Mouse (Mus musculus): ENCODE results near the gene Ptgdr2. TPM values are rescaled to one million over a fixed set of nuclear protein-coding genes. Genes with fewer than 3 reads are reported as not detected.

The Ptgdr2 gene
- not detected in 2 replicates for polyA plus RNA-seq (2014; fragmentation: Nextera tagmentation; extraction: Ambion mirVana)

DNA sequence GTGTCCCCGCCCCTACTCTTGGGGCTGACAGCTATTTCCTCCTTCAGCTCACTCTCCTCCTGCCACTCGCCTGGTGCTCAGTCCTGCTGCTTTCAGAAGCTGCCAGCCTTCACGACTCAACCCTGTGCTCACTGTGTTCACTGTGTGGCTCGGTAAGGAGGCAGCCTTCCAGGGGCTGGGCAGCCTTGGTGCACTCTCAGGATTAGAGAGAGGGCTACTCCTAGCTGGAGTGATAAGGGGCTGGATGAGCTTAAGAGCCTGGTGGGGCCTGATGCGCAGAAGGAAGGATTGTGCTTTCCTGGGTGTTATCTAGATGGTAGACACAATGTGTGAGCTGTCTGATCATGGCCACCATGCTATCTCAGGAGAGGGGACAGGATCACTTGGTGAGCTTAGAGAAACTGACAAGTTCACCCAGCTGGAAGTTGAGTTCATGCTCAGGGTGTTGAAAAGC is at the start of gene Ptgdr2:
Gene Ptgdr2, plus strand, starts transcription at position 51 of the 454 bp plus-strand sequence.
- H3K27ac ChIP-seq (ENCODE audit: low read length) = no peak within 1 kb of the TSS
- H3K9ac ChIP-seq (replicated peaks; ENCODE audit: low read depth, low read length) = no peak within 1 kb of the TSS
- H3K27me3 ChIP-seq (ENCODE audit: control insufficient read depth, insufficient read depth, low read length) = no peaks in the 10 kb centered on the region
- no peaks in the 10 kb centered on the region for H3K9me3 ChIP-seq (ENCODE audit: control insufficient read depth, low read depth, low read length)
- peaks cover 3% of the 10 kb centered on the region; the same call in 1 of the 2 replicates for H3K36me3 ChIP-seq (ENCODE audit: control insufficient read depth, insufficient read depth, low read length)
- peaks cover 12% of the 10 kb centered on the region for H3K4me1 ChIP-seq (ENCODE audit: control insufficient read depth, insufficient read depth, low read length)
- WGBS = 49% methylated on average over 5 of the region's 5 CpGs
- H3K4me3 ChIP-seq (ENCODE audit: low read depth, low read length) = no peak within 1 kb of the TSS
- H3K4me2 ChIP-seq (replicated peaks; ENCODE audit: low read depth, low read length) = no peak within 1 kb of the TSS
- ATAC-seq (ENCODE audit: insufficient number of reproducible peaks, insufficient read depth, low FRiP score, low read depth) = no peak

DNA sequence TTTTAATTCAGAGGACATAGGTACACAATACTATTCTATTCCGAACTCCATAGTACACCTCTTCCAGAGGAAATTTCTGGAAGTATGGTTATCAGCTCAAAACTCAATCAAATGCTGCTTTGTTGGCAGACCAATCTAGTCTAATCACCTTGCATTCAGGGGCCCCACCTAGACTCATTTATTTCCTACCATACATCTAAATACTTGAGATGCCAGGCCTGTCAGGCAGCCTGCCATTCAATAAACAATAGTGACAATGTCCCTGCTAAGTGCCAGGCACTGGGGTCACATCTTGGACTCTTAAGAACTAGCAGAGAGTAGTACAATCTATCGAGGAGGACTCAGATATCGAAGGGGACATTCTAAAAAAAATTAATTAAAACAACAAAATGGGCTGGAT is 44.8 kb upstream of the Ptgdr2 start:
- no peak for ATAC-seq (ENCODE audit: insufficient number of reproducible peaks, insufficient read depth, low FRiP score, low read depth)
- Histone ChIP-seq H3K36me3 (ENCODE audit: control insufficient read depth, insufficient read depth, low read length) (no peaks in the 10 kb centered on the region), H3K4me2 (replicated peaks; ENCODE audit: low read depth, low read length) (no peak overlapping the region), H3K27ac (ENCODE audit: low read length) (no peak overlapping the region), H3K4me1 (ENCODE audit: control insufficient read depth, insufficient read depth, low read length) (peaks cover 12% of the 10 kb centered on the region), H3K27me3 (ENCODE audit: control insufficient read depth, insufficient read depth, low read length) (no peaks in the 10 kb centered on the region), H3K9me3 (ENCODE audit: control insufficient read depth, low read depth, low read length) (no peaks in the 10 kb centered on the region), H3K4me3 (ENCODE audit: low read depth, low read length) (no peak overlapping the region), H3K9ac (replicated peaks; ENCODE audit: low read depth, low read length) (no peak overlapping the region)
- 78% methylated on average over 3 of the region's 3 CpGs for WGBS

DNA sequence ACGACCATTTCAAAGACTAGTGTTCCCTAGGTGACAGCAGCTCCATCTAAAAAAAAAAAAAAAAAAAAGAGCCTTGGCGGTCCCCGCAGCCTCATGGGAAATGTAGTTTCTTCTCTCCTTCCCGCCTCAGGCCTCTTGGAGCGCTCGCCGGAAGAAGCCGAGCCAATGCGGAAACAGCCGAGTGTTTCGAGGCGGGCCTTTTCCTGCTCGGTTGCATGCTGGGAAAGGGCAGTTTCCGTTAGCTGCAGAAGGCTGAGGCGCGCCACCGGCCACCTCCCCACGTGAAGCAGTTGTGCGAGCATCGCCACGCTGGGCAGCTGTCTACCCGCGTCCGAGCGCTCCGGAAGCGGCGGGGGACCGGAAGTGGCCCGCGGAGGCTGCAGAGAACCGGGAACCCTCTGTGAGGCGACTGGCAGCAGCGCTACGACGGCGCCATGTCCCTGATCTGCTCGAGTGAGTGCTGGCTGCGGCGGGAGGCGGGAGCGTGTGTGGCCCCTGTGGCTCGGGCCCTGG is 41.9 kb upstream of the Ptgdr2 start, which contains the start of gene Prpf19:
Gene Prpf19, plus strand, starts transcription at position 216 of the 513 bp plus-strand sequence.
- Histone ChIP-seq H3K36me3 (ENCODE audit: control insufficient read depth, insufficient read depth, low read length) (peaks cover 22% of the 10 kb centered on the region), H3K9me3 (ENCODE audit: control insufficient read depth, low read depth, low read length) (no peaks in the 10 kb centered on the region), H3K4me2 (replicated peaks; ENCODE audit: low read depth, low read length) (peak within 1 kb of the TSS; percentile 89), H3K27ac (ENCODE audit: low read length) (peak within 1 kb of the TSS; percentile 93), H3K4me3 (ENCODE audit: low read depth, low read length) (peak within 1 kb of the TSS; percentile 91), H3K4me1 (ENCODE audit: control insufficient read depth, insufficient read depth, low read length) (peaks cover 13% of the 10 kb centered on the region), H3K27me3 (ENCODE audit: control insufficient read depth, insufficient read depth, low read length) (no peaks in the 10 kb centered on the region), H3K9ac (replicated peaks; ENCODE audit: low read depth, low read length) (peak within 1 kb of the TSS; percentile 82)
- WGBS = under 1% methylated on average over 43 of the region's 43 CpGs
- peak; percentile 96 for ATAC-seq (ENCODE audit: insufficient number of reproducible peaks, insufficient read depth, low FRiP score, low read depth)

DNA sequence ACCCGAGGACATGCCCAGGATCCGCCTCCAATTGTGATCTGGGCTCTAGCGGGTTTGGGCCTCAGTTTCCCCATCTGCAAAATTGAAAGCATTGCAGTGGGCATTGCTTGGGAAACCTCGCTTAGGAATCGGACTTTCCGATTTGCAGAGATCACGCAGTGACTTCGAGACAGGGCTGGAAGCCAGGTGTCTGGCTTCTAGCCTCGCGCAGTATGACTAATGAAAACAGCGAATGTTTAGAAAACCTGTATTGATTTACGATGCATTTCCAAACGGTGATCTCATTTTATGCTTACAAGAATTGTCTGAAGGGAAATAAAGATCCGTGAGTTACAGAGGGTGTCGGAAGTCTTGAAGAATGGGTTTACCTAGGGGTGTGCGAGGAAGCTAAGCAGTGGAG is 41.3 kb upstream of the Ptgdr2 start:
- Histone ChIP-seq H3K4me2 (replicated peaks; ENCODE audit: low read depth, low read length) (peak overlapping the region; percentile 89), H3K9ac (replicated peaks; ENCODE audit: low read depth, low read length) (peak overlapping the region; percentile 82), H3K4me3 (ENCODE audit: low read depth, low read length) (peak overlapping the region; percentile 91), H3K27ac (ENCODE audit: low read length) (peak overlapping the region; percentile 93), H3K27me3 (ENCODE audit: control insufficient read depth, insufficient read depth, low read length) (no peaks in the 10 kb centered on the region), H3K36me3 (ENCODE audit: control insufficient read depth, insufficient read depth, low read length) (peaks cover 29% of the 10 kb centered on the region), H3K4me1 (ENCODE audit: control insufficient read depth, insufficient read depth, low read length) (peaks cover 13% of the 10 kb centered on the region), H3K9me3 (ENCODE audit: control insufficient read depth, low read depth, low read length) (no peaks in the 10 kb centered on the region)
- no peak for ATAC-seq (ENCODE audit: insufficient number of reproducible peaks, insufficient read depth, low FRiP score, low read depth)
- 1% methylated on average over 16 of the region's 16 CpGs for WGBS

DNA sequence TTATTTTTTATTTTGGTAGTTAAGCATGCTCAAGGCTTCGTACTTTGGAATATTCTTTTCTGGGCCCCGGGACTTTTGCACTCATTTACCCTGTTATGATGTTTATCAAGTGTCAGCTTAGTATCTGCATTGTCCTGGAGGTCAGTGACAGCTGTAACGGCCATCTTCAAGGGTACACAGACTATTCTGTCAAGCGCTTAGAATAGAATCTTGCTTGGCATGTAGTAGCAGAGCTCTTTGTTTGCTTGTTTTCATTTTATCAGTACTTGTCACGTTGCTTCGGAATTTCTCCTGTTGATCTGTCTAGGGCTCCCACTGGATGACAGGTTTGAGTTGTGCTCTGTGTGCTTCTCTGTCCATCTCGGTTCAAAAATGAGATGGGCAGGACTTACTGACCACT is 40.1 kb upstream of the Ptgdr2 start:
- 73% methylated on average over 7 of the region's 7 CpGs for WGBS
- peaks cover 40% of the 10 kb centered on the region for H3K36me3 ChIP-seq (ENCODE audit: control insufficient read depth, insufficient read depth, low read length)
- no peaks in the 10 kb centered on the region for H3K9me3 ChIP-seq (ENCODE audit: control insufficient read depth, low read depth, low read length)
- H3K27ac ChIP-seq (ENCODE audit: low read length) = no peak overlapping the region
- H3K4me1 ChIP-seq (ENCODE audit: control insufficient read depth, insufficient read depth, low read length) = peaks cover 13% of the 10 kb centered on the region
- H3K4me3 ChIP-seq (ENCODE audit: low read depth, low read length) = peak overlapping the region; percentile 91
- ATAC-seq (ENCODE audit: insufficient number of reproducible peaks, insufficient read depth, low FRiP score, low read depth) = no peak
- peak overlapping the region; percentile 89 for H3K4me2 ChIP-seq (replicated peaks; ENCODE audit: low read depth, low read length)
- H3K9ac ChIP-seq (replicated peaks; ENCODE audit: low read depth, low read length) = peak overlapping the region; percentile 82
- H3K27me3 ChIP-seq (ENCODE audit: control insufficient read depth, insufficient read depth, low read length) = no peaks in the 10 kb centered on the region

DNA sequence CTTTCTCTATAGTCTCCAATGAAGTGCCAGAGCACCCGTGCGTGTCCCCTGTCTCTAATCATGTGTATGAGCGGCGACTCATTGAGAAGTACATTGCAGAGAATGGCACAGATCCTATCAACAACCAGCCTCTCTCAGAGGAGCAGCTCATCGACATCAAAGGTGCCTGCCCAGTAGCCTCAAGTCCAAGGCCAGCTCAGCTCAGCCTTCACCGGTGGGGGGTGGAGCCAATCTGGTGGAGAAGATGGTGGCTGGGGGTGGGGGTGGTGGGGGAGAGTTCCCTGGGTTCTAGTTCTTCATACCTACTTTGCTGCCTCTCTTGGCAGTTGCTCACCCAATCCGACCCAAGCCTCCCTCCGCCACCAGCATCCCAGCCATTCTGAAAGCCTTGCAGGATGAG is 39.5 kb upstream of the Ptgdr2 start:
- Histone ChIP-seq H3K9me3 (ENCODE audit: control insufficient read depth, low read depth, low read length) (no peaks in the 10 kb centered on the region), H3K4me2 (replicated peaks; ENCODE audit: low read depth, low read length) (0 out of 2 replicates have a peak overlapping the region, but pooled peaks have one; percentile 89), H3K27me3 (ENCODE audit: control insufficient read depth, insufficient read depth, low read length) (no peaks in the 10 kb centered on the region), H3K4me3 (ENCODE audit: low read depth, low read length) (no peak overlapping the region), H3K4me1 (ENCODE audit: control insufficient read depth, insufficient read depth, low read length) (peaks cover 13% of the 10 kb centered on the region), H3K27ac (ENCODE audit: low read length) (no peak overlapping the region), H3K9ac (replicated peaks; ENCODE audit: low read depth, low read length) (no peak overlapping the region), H3K36me3 (ENCODE audit: control insufficient read depth, insufficient read depth, low read length) (peaks cover 47% of the 10 kb centered on the region)
- WGBS = 82% methylated on average over 8 of the region's 8 CpGs
- no peak for ATAC-seq (ENCODE audit: insufficient number of reproducible peaks, insufficient read depth, low FRiP score, low read depth)

DNA sequence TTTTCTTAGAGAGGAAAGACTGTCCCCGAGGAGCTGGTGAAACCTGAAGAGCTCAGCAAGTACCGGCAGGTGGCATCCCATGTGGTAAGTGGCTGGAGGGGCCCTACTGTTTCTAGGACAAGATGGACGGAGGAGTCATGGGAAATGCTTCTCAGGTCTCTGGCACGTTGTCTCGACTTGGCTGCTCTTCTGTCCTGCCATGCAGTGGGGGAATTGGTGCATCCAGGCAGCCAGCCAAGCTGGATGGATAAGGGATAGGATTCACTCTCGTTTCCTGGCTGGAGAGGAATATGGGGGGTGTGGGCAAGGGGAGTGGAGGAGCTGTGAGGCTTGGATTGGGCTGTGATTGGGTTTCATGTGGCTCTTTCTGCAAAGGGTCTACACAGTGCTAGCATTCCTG is 36.6 kb upstream of the Ptgdr2 start:
- 83% methylated on average over 6 of the region's 6 CpGs for WGBS
- Histone ChIP-seq H3K27me3 (ENCODE audit: control insufficient read depth, insufficient read depth, low read length) (no peaks in the 10 kb centered on the region), H3K4me1 (ENCODE audit: control insufficient read depth, insufficient read depth, low read length) (peaks cover 23% of the 10 kb centered on the region), H3K4me3 (ENCODE audit: low read depth, low read length) (no peak overlapping the region), H3K9me3 (ENCODE audit: control insufficient read depth, low read depth, low read length) (no peaks in the 10 kb centered on the region), H3K4me2 (replicated peaks; ENCODE audit: low read depth, low read length) (no peak overlapping the region), H3K27ac (ENCODE audit: low read length) (no peak overlapping the region), H3K36me3 (ENCODE audit: control insufficient read depth, insufficient read depth, low read length) (peaks cover 69% of the 10 kb centered on the region), H3K9ac (replicated peaks; ENCODE audit: low read depth, low read length) (no peak overlapping the region)
- ATAC-seq (ENCODE audit: insufficient number of reproducible peaks, insufficient read depth, low FRiP score, low read depth) = no peak

DNA sequence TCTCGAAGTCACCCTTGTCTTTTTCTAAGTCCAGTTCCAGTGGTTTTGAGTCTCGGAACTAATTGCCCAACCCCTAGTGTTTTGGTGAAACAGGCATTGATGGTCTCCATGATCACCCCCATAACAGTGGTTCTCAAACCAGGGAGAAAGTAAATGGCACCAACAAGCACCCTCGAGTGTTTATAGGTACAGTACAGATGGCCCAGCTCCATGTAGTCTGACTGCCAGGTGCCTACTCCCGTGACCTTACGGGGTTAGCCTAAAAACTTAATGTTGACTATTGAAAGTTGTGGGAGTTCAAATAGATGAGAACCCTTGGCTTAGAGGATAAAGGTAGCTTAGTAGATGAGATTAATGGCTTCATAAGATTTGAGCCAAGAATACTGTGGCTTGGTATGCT is 35.9 kb upstream of the Ptgdr2 start:
- H3K4me1 ChIP-seq (ENCODE audit: control insufficient read depth, insufficient read depth, low read length) = peaks cover 27% of the 10 kb centered on the region
- ATAC-seq (ENCODE audit: insufficient number of reproducible peaks, insufficient read depth, low FRiP score, low read depth) = no peak
- WGBS = 89% methylated on average over 5 of the region's 5 CpGs

DNA sequence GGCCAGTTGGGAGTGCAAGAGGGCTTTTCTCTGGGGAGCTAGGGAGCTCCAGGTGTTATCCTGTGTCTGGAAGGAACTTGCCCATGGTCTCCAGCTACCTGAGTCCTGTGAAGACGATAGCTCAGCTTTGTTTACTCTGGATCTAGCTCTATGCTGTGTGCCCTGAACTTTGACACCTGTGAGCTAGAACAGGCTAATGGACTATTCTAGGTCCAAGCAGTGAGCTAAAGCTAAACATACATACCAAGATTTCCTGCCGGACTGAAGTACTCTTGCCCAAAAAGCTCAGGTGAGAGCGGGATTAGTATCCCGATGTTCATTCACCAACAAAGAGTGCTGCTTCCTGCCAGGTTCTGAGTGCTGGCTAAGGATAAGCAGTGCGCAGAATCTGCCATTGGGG is 32.4 kb upstream of the Ptgdr2 start:
- Histone ChIP-seq H3K4me3 (ENCODE audit: low read depth, low read length) (no peak overlapping the region), H3K36me3 (ENCODE audit: control insufficient read depth, insufficient read depth, low read length) (peaks cover 58% of the 10 kb centered on the region), H3K4me1 (ENCODE audit: control insufficient read depth, insufficient read depth, low read length) (peaks cover 16% of the 10 kb centered on the region), H3K9me3 (ENCODE audit: control insufficient read depth, low read depth, low read length) (no peaks in the 10 kb centered on the region), H3K27me3 (ENCODE audit: control insufficient read depth, insufficient read depth, low read length) (no peaks in the 10 kb centered on the region), H3K27ac (ENCODE audit: low read length) (peak overlapping the region; percentile 77; the same call in 1 of the 2 replicates), H3K9ac (replicated peaks; ENCODE audit: low read depth, low read length) (no peak overlapping the region), H3K4me2 (replicated peaks; ENCODE audit: low read depth, low read length) (no peak overlapping the region)
- WGBS = 54% methylated on average over 5 of the region's 5 CpGs
- no peak for ATAC-seq (ENCODE audit: insufficient number of reproducible peaks, insufficient read depth, low FRiP score, low read depth)

More for the DNA sequence above, 35.9 kb upstream of the Ptgdr2 start:
- Histone ChIP-seq H3K36me3 (ENCODE audit: control insufficient read depth, insufficient read depth, low read length) (peaks cover 69% of the 10 kb centered on the region), H3K27ac (ENCODE audit: low read length) (no peak overlapping the region), H3K9ac (replicated peaks; ENCODE audit: low read depth, low read length) (no peak overlapping the region), H3K4me2 (replicated peaks; ENCODE audit: low read depth, low read length) (no peak overlapping the region), H3K27me3 (ENCODE audit: control insufficient read depth, insufficient read depth, low read length) (no peaks in the 10 kb centered on the region), H3K9me3 (ENCODE audit: control insufficient read depth, low read depth, low read length) (no peaks in the 10 kb centered on the region), H3K4me3 (ENCODE audit: low read depth, low read length) (no peak overlapping the region)
